Comparison of ENCODE assay signal across 9 mouse cellular contexts in the genomic region with DNA sequence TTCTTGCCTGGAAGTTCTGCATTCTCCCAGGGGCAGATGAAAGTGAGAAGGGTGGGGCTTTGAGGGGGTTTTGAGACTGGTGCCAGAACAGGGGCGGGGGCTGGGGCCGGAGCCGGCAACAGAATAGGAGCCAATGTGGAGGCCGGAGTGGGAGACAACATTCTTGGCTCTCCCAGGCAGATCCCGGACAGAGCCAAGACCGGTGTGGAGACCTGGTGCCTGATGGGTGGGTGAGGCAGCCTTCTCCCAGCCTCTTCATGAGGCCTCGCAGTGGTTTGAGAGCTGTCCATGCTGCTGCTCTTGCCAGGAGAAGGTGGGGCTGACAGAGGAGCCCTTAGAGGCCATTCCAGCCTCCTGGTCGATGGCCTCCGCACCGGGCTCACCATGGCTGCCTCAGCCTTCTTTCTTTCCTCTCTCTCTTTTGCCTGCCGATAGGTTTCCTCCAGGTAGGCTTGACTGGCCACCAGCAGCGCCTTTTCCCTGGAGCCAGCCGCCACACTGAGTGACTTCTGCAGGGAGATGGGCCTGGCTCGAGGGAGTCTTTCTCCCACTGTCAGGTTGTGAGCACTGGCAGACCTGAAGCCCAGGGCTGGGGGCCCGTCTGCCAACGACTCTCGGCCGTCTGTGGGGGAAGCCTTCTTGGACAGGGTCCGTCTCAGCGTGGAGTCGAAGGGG. TPM values are rescaled to one million over a fixed set of nuclear protein-coding genes. Genes with fewer than 3 reads are reported as not detected.
DNase-seq lines count a peak whose midpoint lies in the region; ATAC-seq lines count a peak whose summit lies in the region.
"Had no signal": no experiment of that assay in that cellular context is flagged by ENCODE, and none has a peak within 500 bp of the region (broad histone marks: within the 10 kb centered on the region; RNA-seq: fewer than 3 reads in every experiment).

No protein-coding gene starts in this region.

- H3K4me3 ChIP-seq in hindbrain, embryonic 10.5 days = 0 out of 2 replicates have a peak overlapping the region, but pooled peaks have one; percentile 3
- no peak overlapping the region for H3K4me3 ChIP-seq in hindbrain, embryonic 11.5 days (ENCODE audit: low read depth, low read length)
- no peak overlapping the region for H3K4me3 ChIP-seq in embryonic facial prominence, embryonic 12.5 days
- no peak overlapping the region for H3K4me3 ChIP-seq in intestine, embryonic 15.5 days (replicated peaks)
- no peak overlapping the region for H3K4me3 ChIP-seq in neural tube, embryonic 13.5 days

- ATAC-seq in hindbrain, embryonic 11.5 days (ENCODE audit: low FRiP score) = no peak
- ATAC-seq in embryonic facial prominence, embryonic 12.5 days (ENCODE audit: insufficient number of reproducible peaks, insufficient read depth, low FRiP score, low TSS enrichment) = no peak
- ATAC-seq in intestine, embryonic 15.5 days = peak; percentile 55
- ATAC-seq in neural tube, embryonic 13.5 days (ENCODE audit: low read depth) = 0 out of 2 replicates have a peak, but pooled peaks have one; percentile 43

- H3K4me2 ChIP-seq in hindbrain, embryonic 11.5 days (replicated peaks; ENCODE audit: low read depth, low read length) = no peak overlapping the region
- 0 out of 2 replicates have a peak overlapping the region, but pooled peaks have one; percentile 9 for H3K4me2 ChIP-seq in embryonic facial prominence, embryonic 12.5 days (replicated peaks)
- H3K4me2 ChIP-seq in intestine, embryonic 15.5 days (replicated peaks) = peak overlapping the region; percentile 46
- H3K4me2 ChIP-seq in neural tube, embryonic 13.5 days = 0 out of 2 replicates have a peak overlapping the region, but pooled peaks have one; percentile 20

- H3K9ac ChIP-seq in hindbrain, embryonic 11.5 days (ENCODE audit: low read depth, low read length) = no peak overlapping the region
- no peak overlapping the region for H3K9ac ChIP-seq in embryonic facial prominence, embryonic 12.5 days
- H3K9ac ChIP-seq in intestine, embryonic 15.5 days = peak overlapping the region; percentile 17; the same call in 1 of the 2 replicates
- no peak overlapping the region for H3K9ac ChIP-seq in neural tube, embryonic 13.5 days

- DNase-seq in hindbrain, embryonic 10.5 days (ENCODE audit: low spot score) = no peak
- no peak for DNase-seq in hindbrain, embryonic 11.5 days (ENCODE audit: low spot score)
- no peak for DNase-seq in cerebellum, adult 9-11 months
- no peak for DNase-seq in thymus, postnatal 25 days
- DNase-seq in Muller cell, postnatal 12 days (ENCODE audit: inconsistent ontology term) = no peak
- DNase-seq: thymus, postnatal 4 days had no signal

- WGBS in hindbrain, embryonic 10.5 days = 51% methylated on average over 21 of the region's 21 CpGs
- WGBS in hindbrain, embryonic 11.5 days = 44% methylated on average over 21 of the region's 21 CpGs
- WGBS in embryonic facial prominence, embryonic 12.5 days = 46% methylated on average over 21 of the region's 21 CpGs
- WGBS in intestine, embryonic 15.5 days = 44% methylated on average over 21 of the region's 21 CpGs
- 60% methylated on average over 21 of the region's 21 CpGs for WGBS in neural tube, embryonic 13.5 days

- H3K27me3 ChIP-seq in hindbrain, embryonic 10.5 days (ENCODE audit: insufficient read depth, poor library complexity, severe bottlenecking) = peaks cover 43% of the 10 kb centered on the region
- H3K27me3 ChIP-seq in hindbrain, embryonic 11.5 days (ENCODE audit: control insufficient read depth, insufficient read depth, low read length) = no peaks in the 10 kb centered on the region; the same call in 1 of the 2 replicates
- 0 out of 2 replicates have a peak, but pooled peaks cover 6% of the 10 kb centered on the region for H3K27me3 ChIP-seq in embryonic facial prominence, embryonic 12.5 days
- H3K27me3 ChIP-seq in intestine, embryonic 15.5 days (replicated peaks) = no peaks in the 10 kb centered on the region
- 0 out of 2 replicates have a peak, but pooled peaks cover 3% of the 10 kb centered on the region for H3K27me3 ChIP-seq in neural tube, embryonic 13.5 days

- H3K4me1 ChIP-seq in hindbrain, embryonic 10.5 days (replicated peaks) = peaks cover 41% of the 10 kb centered on the region
- H3K4me1 ChIP-seq in hindbrain, embryonic 11.5 days (replicated peaks; ENCODE audit: control insufficient read depth, insufficient read depth, low read length) = 0 out of 2 replicates have a peak, but pooled peaks cover under 1% of the 10 kb centered on the region
- peaks cover 23% of the 10 kb centered on the region for H3K4me1 ChIP-seq in embryonic facial prominence, embryonic 12.5 days
- H3K4me1 ChIP-seq in intestine, embryonic 15.5 days (replicated peaks) = peaks cover 24% of the 10 kb centered on the region
- H3K4me1 ChIP-seq in neural tube, embryonic 13.5 days (replicated peaks) = peaks cover 12% of the 10 kb centered on the region

- no peak overlapping the region for H3K27ac ChIP-seq in hindbrain, embryonic 10.5 days
- no peak overlapping the region for H3K27ac ChIP-seq in hindbrain, embryonic 11.5 days (ENCODE audit: low read depth, low read length)
- 0 out of 2 replicates have a peak overlapping the region, but pooled peaks have one; percentile 17 for H3K27ac ChIP-seq in embryonic facial prominence, embryonic 12.5 days
- peak overlapping the region; percentile 81 for H3K27ac ChIP-seq in intestine, embryonic 15.5 days
- H3K27ac ChIP-seq in neural tube, embryonic 13.5 days (replicated peaks) = 0 out of 2 replicates have a peak overlapping the region, but pooled peaks have one; percentile 11

- H3K9me3 ChIP-seq in hindbrain, embryonic 10.5 days = no peaks in the 10 kb centered on the region
- H3K9me3 ChIP-seq in hindbrain, embryonic 11.5 days (ENCODE audit: control insufficient read depth, low read length) = no peaks in the 10 kb centered on the region
- H3K9me3 ChIP-seq in embryonic facial prominence, embryonic 12.5 days = no peaks in the 10 kb centered on the region
- no peaks in the 10 kb centered on the region for H3K9me3 ChIP-seq in intestine, embryonic 15.5 days
- H3K9me3 ChIP-seq in neural tube, embryonic 13.5 days = no peaks in the 10 kb centered on the region

- no peaks in the 10 kb centered on the region for H3K36me3 ChIP-seq in hindbrain, embryonic 10.5 days
- no peaks in the 10 kb centered on the region for H3K36me3 ChIP-seq in hindbrain, embryonic 11.5 days (ENCODE audit: control insufficient read depth, insufficient read depth, low read length)
- no peaks in the 10 kb centered on the region for H3K36me3 ChIP-seq in embryonic facial prominence, embryonic 12.5 days
- no peaks in the 10 kb centered on the region for H3K36me3 ChIP-seq in intestine, embryonic 15.5 days
- H3K36me3 ChIP-seq in neural tube, embryonic 13.5 days = no peaks in the 10 kb centered on the region

RNA-seq across cellular contexts. Expression of a gene that starts 13.4 kb away (rescaled TPM):
- 0.07 and 0.09 TPM in 2 replicates for polyA plus RNA-seq in hindbrain, embryonic 10.5 days (2016; fragmentation: Nextera tagmentation; extraction: Ambion mirVana)
- polyA plus RNA-seq in hindbrain, embryonic 11.5 days (2014; fragmentation: Nextera tagmentation; extraction: Ambion mirVana) = 0.46 TPM in 1 of 2 replicates, not detected in the other
- polyA plus RNA-seq in embryonic facial prominence, embryonic 12.5 days (2016; fragmentation: Nextera tagmentation; extraction: Ambion mirVana) = 0.15 TPM in 2 replicates
- 0.10 and 0.20 TPM in 2 replicates for polyA plus RNA-seq in intestine, embryonic 15.5 days (2015; fragmentation: Nextera tagmentation; extraction: Ambion mirVana)
- 0.43 and 0.66 TPM in 2 replicates for polyA plus RNA-seq in neural tube, embryonic 13.5 days (2015; fragmentation: Nextera tagmentation; extraction: Ambion mirVana)

RNA-seq across cellular contexts. Expression of a gene that starts 22.9 kb away (rescaled TPM):
- polyA plus RNA-seq in hindbrain, embryonic 10.5 days (2016; fragmentation: Nextera tagmentation; extraction: Ambion mirVana) = 50.8 and 63.5 TPM in 2 replicates
- polyA plus RNA-seq in hindbrain, embryonic 11.5 days (2014; fragmentation: Nextera tagmentation; extraction: Ambion mirVana) = 51.4 and 52.9 TPM in 2 replicates
- polyA plus RNA-seq in embryonic facial prominence, embryonic 12.5 days (2016; fragmentation: Nextera tagmentation; extraction: Ambion mirVana) = 45.0 and 51.4 TPM in 2 replicates
- polyA plus RNA-seq in intestine, embryonic 15.5 days (2015; fragmentation: Nextera tagmentation; extraction: Ambion mirVana) = 55.4 and 60.3 TPM in 2 replicates
- 38.2 and 43.8 TPM in 2 replicates for polyA plus RNA-seq in neural tube, embryonic 13.5 days (2015; fragmentation: Nextera tagmentation; extraction: Ambion mirVana)

RNA-seq across cellular contexts. Expression of a gene that starts 23.9 kb away (rescaled TPM):
- 3.9 and 4.6 TPM in 2 replicates for polyA plus RNA-seq in hindbrain, embryonic 10.5 days (2016; fragmentation: Nextera tagmentation; extraction: Ambion mirVana)
- 3.6 and 3.8 TPM in 2 replicates for polyA plus RNA-seq in hindbrain, embryonic 11.5 days (2014; fragmentation: Nextera tagmentation; extraction: Ambion mirVana)
- 5.5 and 6.1 TPM in 2 replicates for polyA plus RNA-seq in embryonic facial prominence, embryonic 12.5 days (2016; fragmentation: Nextera tagmentation; extraction: Ambion mirVana)
- 2.6 and 3.5 TPM in 2 replicates for polyA plus RNA-seq in intestine, embryonic 15.5 days (2015; fragmentation: Nextera tagmentation; extraction: Ambion mirVana)
- polyA plus RNA-seq in neural tube, embryonic 13.5 days (2015; fragmentation: Nextera tagmentation; extraction: Ambion mirVana) = 7.8 and 8.9 TPM in 2 replicates

RNA-seq across cellular contexts. Expression of a gene that starts 58.0 kb away (rescaled TPM):
- 98.7 and 103 TPM in 2 replicates for polyA plus RNA-seq in hindbrain, embryonic 10.5 days (2016; fragmentation: Nextera tagmentation; extraction: Ambion mirVana)
- polyA plus RNA-seq in hindbrain, embryonic 11.5 days (2014; fragmentation: Nextera tagmentation; extraction: Ambion mirVana) = 93.6 and 108 TPM in 2 replicates
- 99.8 and 103 TPM in 2 replicates for polyA plus RNA-seq in embryonic facial prominence, embryonic 12.5 days (2016; fragmentation: Nextera tagmentation; extraction: Ambion mirVana)
- polyA plus RNA-seq in intestine, embryonic 15.5 days (2015; fragmentation: Nextera tagmentation; extraction: Ambion mirVana) = 77.3 and 84.1 TPM in 2 replicates
- polyA plus RNA-seq in neural tube, embryonic 13.5 days (2015; fragmentation: Nextera tagmentation; extraction: Ambion mirVana) = 130 TPM in 2 replicates

Comparison
In these comparisons a context has a peak if more than half of its experiments do, and no peak if none do; other contexts are left out.
1. H3K27ac ChIP-seq: peak in embryonic facial prominence, embryonic 12.5 days (single experiment), intestine, embryonic 15.5 days (single experiment) and neural tube, embryonic 13.5 days (single experiment); none in hindbrain, embryonic 10.5 days (single experiment) and hindbrain, embryonic 11.5 days (single experiment).
2. ATAC-seq: peak in intestine, embryonic 15.5 days (single experiment) and neural tube, embryonic 13.5 days (single experiment); none in hindbrain, embryonic 11.5 days (single experiment) and embryonic facial prominence, embryonic 12.5 days (single experiment).